Mouse (Mus musculus): Measurements from ENCODE around the gene Hap1.

DNA sequence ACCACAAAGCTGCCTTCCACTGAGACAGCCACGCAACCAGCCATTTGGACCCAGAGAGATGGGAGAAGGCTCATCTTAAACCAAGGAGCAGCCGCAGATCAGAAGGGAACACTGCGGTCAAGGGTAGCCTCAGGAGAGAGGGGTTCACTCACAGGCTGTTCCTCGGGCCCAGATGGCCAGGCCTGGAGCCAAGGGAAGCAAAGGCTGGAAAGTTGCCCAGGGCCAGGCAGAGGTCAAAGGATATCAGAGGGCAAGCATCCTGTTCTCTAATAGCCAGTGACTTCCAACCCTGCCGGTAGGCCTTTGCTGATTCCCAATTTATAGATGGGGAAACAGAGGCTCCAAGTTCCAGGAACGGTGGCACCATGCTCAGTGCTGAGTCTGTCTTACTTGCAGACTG lies 32.7 kb upstream of the Hap1 start:
- no peak for TF ChIP-seq POLR2A (IDR thresholded peaks at IDR 0.05; ENCODE audit: low read depth, low read length)
- TF ChIP-seq CTCF (IDR thresholded peaks at IDR 0.05; ENCODE audit: borderline replicate concordance, insufficient read depth, low read length): no peak
